Mouse (Mus musculus): ENCODE measurements around the gene Atg4d.

DNA sequence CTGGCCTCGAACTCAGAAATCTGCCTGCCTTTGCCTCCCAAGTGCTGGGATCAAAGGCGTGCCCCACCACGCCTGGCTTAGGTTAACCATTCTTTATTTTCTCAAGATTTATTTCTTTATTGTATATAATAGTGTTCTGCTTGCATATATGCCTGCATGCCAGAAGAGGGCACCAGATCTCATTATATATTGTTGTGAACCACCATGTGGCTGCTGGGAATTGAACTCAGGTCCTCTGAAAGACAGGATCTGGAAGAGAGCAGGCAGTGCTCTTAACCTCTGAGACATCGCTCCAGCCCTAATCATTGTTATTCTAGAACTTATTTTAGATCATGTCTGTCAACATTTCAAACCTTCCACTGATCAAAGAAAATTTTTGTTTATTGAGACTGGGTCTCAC, 54.4 kb downstream of the Atg4d start:
- TF ChIP-seq CTCF (IDR thresholded peaks at IDR 0.05; ENCODE audit: control insufficient read depth, insufficient read depth, insufficient read length) (no peak), MAX (IDR thresholded peaks at IDR 0.05) (no peak)

Measured in C2C12 (cell line).